Mouse (Mus musculus) cerebellum, adult 2 months (tissue): ENCODE results near the gene Ahdc1.

Experiments used
- CTCF ChIP-seq: fragments of 200-500 bp; IDR thresholded peaks from 2 replicates; pipeline ENCODE4 v1.5.1; 2011; ENCODE audit warnings: low read depth, mild to moderate bottlenecking, control low read depth, low read length, moderate library complexity, borderline replicate concordance; ENCODE audit not compliant: insufficient read depth
- POLR2A ChIP-seq: fragments of 200-500 bp; IDR thresholded peaks from 2 replicates; pipeline ENCODE4 v1.6.1; 2011; ENCODE audit warnings: low read length, control low read depth, borderline replicate concordance; ENCODE audit not compliant: insufficient read depth

- TF ChIP-seq CTCF (no peak), POLR2A (no peak)
Measured at GRCm38 (mm10) chr4:132977597-132977996, 33.5 kb upstream of the Ahdc1 start.
